Mouse (Mus musculus) E14TG2a.4 (cell line): Measurements from ENCODE around the gene Nkpd1.

Experiments
- H3K27me3 ChIP-seq: 2 replicates; pipeline ENCODE4 v1.6.1; 2014; ENCODE audit warnings: low read length, control low read depth; ENCODE audit not compliant: insufficient read depth
- H3K36me3 ChIP-seq: 2 replicates; pipeline ENCODE4 v1.6.1; 2014; ENCODE audit warnings: low read length, control low read depth; ENCODE audit not compliant: insufficient read depth
- H3K4me1 ChIP-seq: replicated peaks from 2 replicates; pipeline ENCODE4 v1.6.1; 2014; ENCODE audit warnings: low read depth, low read length, control low read depth
- H3K4me3 ChIP-seq: replicated peaks from 2 replicates; pipeline ENCODE4 v1.5.1; 2014; ENCODE audit warnings: mild to moderate bottlenecking, low read length
- H3K9me3 ChIP-seq: 2 replicates; pipeline ENCODE4 v1.6.1; 2014; ENCODE audit warnings: low read length, control low read depth
- CTCF ChIP-seq: conservative IDR thresholded peaks from 2 replicates; pipeline ENCODE4 v1.5.1; 2014; ENCODE audit warnings: low read length
- NANOG ChIP-seq: IDR thresholded peaks from 2 replicates; pipeline ENCODE4 v1.6.1; 2014; ENCODE audit warnings: borderline replicate concordance, low read length, mixed read lengths
- POU5F1 ChIP-seq: IDR thresholded peaks from 2 replicates; pipeline ENCODE4 v1.6.1; 2014; ENCODE audit warnings: low read length, borderline replicate concordance

Nkpd1 gene

GRCm38 (mm10) chr7:19546007-19546406 lies 28.4 kb downstream of the Nkpd1 start:
- Histone ChIP-seq H3K4me3 (no peak overlapping the region), H3K27me3 (no peaks in the 10 kb centered on the region), H3K4me1 (0 out of 2 replicates have a peak, but pooled peaks cover 5% of the 10 kb centered on the region), H3K36me3 (peaks cover 65% of the 10 kb centered on the region), H3K9me3 (peaks cover 27% of the 10 kb centered on the region)
- TF ChIP-seq NANOG, result no peak
- TF ChIP-seq CTCF, result no peak
- TF ChIP-seq POU5F1, result no peak

GRCm38 (mm10) chr7:19547344-19547969 lies 29.8 kb downstream of the Nkpd1 start:
- Histone ChIP-seq H3K9me3 (peaks cover 13% of the 10 kb centered on the region), H3K27me3 (no peaks in the 10 kb centered on the region), H3K4me1 (0 out of 2 replicates have a peak, but pooled peaks cover 13% of the 10 kb centered on the region), H3K4me3 (no peak overlapping the region), H3K36me3 (peaks cover 61% of the 10 kb centered on the region)
- TF ChIP-seq NANOG (no peak), POU5F1 (no peak), CTCF (no peak)

- H3K27me3 ChIP-seq, result no peaks in the 10 kb centered on the region
- no peak for TF ChIP-seq POU5F1
- H3K9me3 ChIP-seq, result no peaks in the 10 kb centered on the region
- H3K4me3 ChIP-seq, result no peak overlapping the region
- H3K36me3 ChIP-seq, result peaks cover 62% of the 10 kb centered on the region
- peaks cover 21% of the 10 kb centered on the region for H3K4me1 ChIP-seq
Observed at GRCm38 (mm10) chr7:19549394-19549793, 31.8 kb downstream of the Nkpd1 start.

GRCm38 (mm10) chr7:19551634-19552033 lies 34.0 kb downstream of the Nkpd1 start:
- Histone ChIP-seq H3K36me3 (peaks cover 71% of the 10 kb centered on the region), H3K27me3 (no peaks in the 10 kb centered on the region), H3K4me3 (no peak overlapping the region), H3K4me1 (peaks cover 33% of the 10 kb centered on the region), H3K9me3 (no peaks in the 10 kb centered on the region)
- TF ChIP-seq POU5F1, result no peak
- TF ChIP-seq CTCF, result no peak
- TF ChIP-seq NANOG, result no peak

GRCm38 (mm10) chr7:19552443-19552842 lies 34.8 kb downstream of the Nkpd1 start:
- Histone ChIP-seq H3K4me3 (no peak overlapping the region), H3K4me1 (peaks cover 40% of the 10 kb centered on the region), H3K9me3 (no peaks in the 10 kb centered on the region), H3K27me3 (no peaks in the 10 kb centered on the region), H3K36me3 (peaks cover 71% of the 10 kb centered on the region)
- no peak for TF ChIP-seq CTCF
- no peak for TF ChIP-seq NANOG
- no peak for TF ChIP-seq POU5F1

GRCm38 (mm10) chr7:19554168-19554567 lies 36.5 kb downstream of the Nkpd1 start:
- peaks cover 73% of the 10 kb centered on the region for H3K36me3 ChIP-seq
- TF ChIP-seq POU5F1 (no peak), CTCF (no peak), NANOG (no peak)
- peaks cover 53% of the 10 kb centered on the region for H3K4me1 ChIP-seq
- no peaks in the 10 kb centered on the region for H3K27me3 ChIP-seq
- H3K4me3 ChIP-seq, result no peak overlapping the region
- no peaks in the 10 kb centered on the region for H3K9me3 ChIP-seq

GRCm38 (mm10) chr7:19557086-19557485 lies 39.4 kb downstream of the Nkpd1 start:
- H3K27me3 ChIP-seq, result peaks cover 9% of the 10 kb centered on the region
- H3K36me3 ChIP-seq, result peaks cover 72% of the 10 kb centered on the region
- no peaks in the 10 kb centered on the region for H3K9me3 ChIP-seq
- no peak for TF ChIP-seq NANOG
- no peak for TF ChIP-seq POU5F1
- TF ChIP-seq CTCF, result no peak
- no peak overlapping the region for H3K4me3 ChIP-seq
- peaks cover 72% of the 10 kb centered on the region for H3K4me1 ChIP-seq

- Histone ChIP-seq H3K36me3 (peaks cover 60% of the 10 kb centered on the region), H3K4me3 (no peak overlapping the region), H3K4me1 (peaks cover 79% of the 10 kb centered on the region), H3K9me3 (no peaks in the 10 kb centered on the region), H3K27me3 (peaks cover 9% of the 10 kb centered on the region)
- TF ChIP-seq NANOG (no peak), POU5F1 (no peak), CTCF (no peak)
Observed at GRCm38 (mm10) chr7:19557982-19558900, 40.6 kb downstream of the Nkpd1 start.

- TF ChIP-seq CTCF, result peak; percentile 65
- no peak for TF ChIP-seq NANOG
- no peak for TF ChIP-seq POU5F1
- H3K9me3 ChIP-seq, result no peaks in the 10 kb centered on the region
Observed at GRCm38 (mm10) chr7:19558965-19559364, 41.3 kb downstream of the Nkpd1 start.

More at GRCm38 (mm10) chr7:19558965-19559364, 41.3 kb downstream of the Nkpd1 start:
- H3K36me3 ChIP-seq, result peaks cover 59% of the 10 kb centered on the region
- H3K4me3 ChIP-seq, result no peak overlapping the region
- peaks cover 9% of the 10 kb centered on the region for H3K27me3 ChIP-seq
- peaks cover 83% of the 10 kb centered on the region for H3K4me1 ChIP-seq
